Mouse (Mus musculus) lung, adult 2 months (tissue): ENCODE measurements around the gene Cygb.

ENCODE experiments used
- CTCF ChIP-seq: fragments of 200-500 bp; IDR thresholded peaks from 2 replicates; pipeline ENCODE4 v1.5.1; 2011; ENCODE audit warnings: mild to moderate bottlenecking, low read length, control low read depth; ENCODE audit not compliant: insufficient read depth
- POLR2A ChIP-seq: fragments of 200-500 bp; IDR thresholded peaks from 2 replicates; pipeline ENCODE4 v1.6.1; 2011; ENCODE audit warnings: low read depth, mild to moderate bottlenecking, control low read depth, low read length, borderline replicate concordance; ENCODE audit errors: extremely low read depth

DNA sequence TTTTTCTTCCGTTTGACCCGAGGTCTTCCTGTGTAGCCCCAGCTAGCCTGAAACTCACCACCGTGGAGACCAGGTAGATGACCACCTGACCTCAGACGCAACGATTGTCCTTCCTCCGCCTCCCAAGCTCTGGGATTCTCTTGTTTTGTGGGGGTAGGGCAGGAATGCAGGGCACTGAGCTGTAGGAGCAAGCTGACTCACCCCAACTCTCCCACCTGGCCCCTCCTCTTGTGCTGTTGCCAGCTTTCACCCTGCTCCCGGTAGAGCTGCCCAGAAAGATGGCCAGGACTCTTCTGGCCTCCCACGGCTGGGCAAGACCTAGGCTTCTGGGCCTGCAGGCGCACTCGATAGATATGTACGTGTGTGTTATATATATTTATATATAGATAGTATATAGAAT is 8.0 kb downstream of the Cygb start:
- no peak for TF ChIP-seq CTCF
- no peak for TF ChIP-seq POLR2A
